Mouse (Mus musculus) liver, adult 2 months (tissue): ENCODE measurements around the gene Tcl1b1.

Source experiments
- CTCF ChIP-seq: fragments of 200-500 bp; IDR thresholded peaks from 2 replicates; pipeline ENCODE4 v1.5.1; 2011; ENCODE audit warnings: low read depth, low read length, control low read depth
- POLR2A ChIP-seq: fragments of 200-500 bp; IDR thresholded peaks from 2 replicates; pipeline ENCODE4 v1.6.1; 2011; ENCODE audit warnings: low read length, control low read depth; ENCODE audit not compliant: insufficient read depth; ENCODE audit errors: extremely low read depth

- TF ChIP-seq CTCF: no peak
- TF ChIP-seq POLR2A: no peak
These were observed 49.0 kb downstream of the Tcl1b1 start for GRCm38 (mm10) chr12:105208441-105208840.
